23 mouse cellular contexts compared by ENCODE assay signal in the genomic region with DNA sequence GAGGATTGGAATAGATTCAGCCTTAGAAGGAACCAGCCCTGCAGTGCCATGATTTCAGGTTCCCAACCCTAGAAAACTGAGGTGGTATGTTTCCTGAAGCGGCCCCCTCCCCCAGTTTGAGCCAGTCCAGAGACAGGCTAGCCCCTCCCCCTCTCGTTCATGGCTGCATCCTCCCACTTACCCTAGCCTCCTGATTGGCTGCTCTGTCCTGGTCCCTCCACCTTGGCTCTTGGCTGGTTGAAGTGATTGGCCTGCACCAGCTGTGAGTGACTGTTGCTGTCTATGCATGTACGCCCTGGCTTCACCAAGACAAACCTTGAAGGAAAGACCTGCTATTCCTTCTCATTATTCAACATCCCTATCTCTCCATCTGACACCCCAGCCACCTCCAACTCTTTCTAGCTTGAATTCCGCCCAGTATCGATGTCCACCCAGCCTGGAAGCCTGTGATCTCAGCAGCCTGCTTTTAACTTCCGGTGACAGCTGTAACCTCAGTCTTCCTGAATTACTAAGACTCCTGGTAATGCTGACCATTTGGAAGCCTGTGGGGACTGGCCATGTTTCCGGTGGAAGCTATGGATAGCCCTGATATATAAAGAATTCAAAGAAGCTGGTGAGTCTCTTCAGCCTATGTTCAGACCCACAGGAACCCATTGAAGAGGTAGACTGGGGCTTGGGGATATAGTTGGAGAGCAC. TPM values are rescaled to one million over a fixed set of nuclear protein-coding genes. Genes with fewer than 3 reads are reported as not detected.
DNase-seq lines count a peak whose midpoint lies in the region; ATAC-seq and TF ChIP-seq lines count a peak whose summit lies in the region.
"Had no signal": no experiment of that assay in that cellular context is flagged by ENCODE, and none has a peak within 500 bp of the region (broad histone marks: within the 10 kb centered on the region; RNA-seq: fewer than 3 reads in every experiment).

No protein-coding gene starts in this region.

- H3K4me2 ChIP-seq in myocyte (ENCODE audit: low read depth): peak overlapping the region; percentile 24
- H3K4me2 ChIP-seq: forebrain, embryonic 13.5 days; hindbrain, embryonic 14.5 days; intestine, embryonic 15.5 days had no signal

- TF ChIP-seq POLR2A in myocyte (IDR thresholded peaks at IDR 0.05; ENCODE audit: insufficient read length, low read depth): no peak

- ATAC-seq in megakaryocyte, adult 5-6 weeks (ENCODE audit: poor library complexity, severe bottlenecking): no peak
- no peak for ATAC-seq in granulocyte monocyte progenitor cell, adult 5-6 weeks (replicated peaks; ENCODE audit: poor library complexity, severe bottlenecking)
- ATAC-seq: forebrain, embryonic 13.5 days; forebrain, postnatal 0 days; intestine, embryonic 15.5 days had no signal

- no peaks in the 10 kb centered on the region for H3K36me3 ChIP-seq in megakaryocyte, embryonic 14.5 days (replicated peaks; ENCODE audit: low read length)
- no peaks in the 10 kb centered on the region for H3K36me3 ChIP-seq in myocyte (ENCODE audit: control insufficient read depth, insufficient read depth)
- H3K36me3 ChIP-seq: G1E; heart, embryonic 10.5 days; hindbrain, embryonic 10.5 days; intestine, embryonic 15.5 days had no signal

- H3K9me3 ChIP-seq in megakaryocyte, embryonic 14.5 days: no peaks in the 10 kb centered on the region
- H3K9me3 ChIP-seq: forebrain, embryonic 13.5 days; G1E; heart, embryonic 10.5 days; hindbrain, embryonic 10.5 days; intestine, embryonic 15.5 days had no signal

- H3K27me3 ChIP-seq in megakaryocyte, embryonic 14.5 days (replicated peaks): peaks cover 29% of the 10 kb centered on the region
- peaks cover 25% of the 10 kb centered on the region for H3K27me3 ChIP-seq in myocyte (ENCODE audit: control insufficient read depth, insufficient read depth, insufficient read length)

- peaks cover 65% of the 10 kb centered on the region for H3K4me1 ChIP-seq in megakaryocyte, embryonic 14.5 days

- no peaks in the 10 kb centered on the region for H3K79me2 ChIP-seq in myocyte (ENCODE audit: control insufficient read depth, insufficient read depth)

- H3K4me3 ChIP-seq in megakaryocyte, embryonic 14.5 days (replicated peaks): peak overlapping the region; percentile 72
- no peak overlapping the region for H3K4me3 ChIP-seq in myocyte
- H3K4me3 ChIP-seq: forebrain, embryonic 13.5 days; heart, embryonic 10.5 days; hindbrain, embryonic 10.5 days; intestine, embryonic 15.5 days had no signal

- no peak overlapping the region for H3ac ChIP-seq in myocyte (ENCODE audit: control insufficient read depth, insufficient read length)

- peak; percentile 51 for DNase-seq in embryo, embryonic 10 days (ENCODE audit: low spot score)
- DNase-seq in embryo, embryonic 9.5 days (ENCODE audit: extremely low spot score): no peak
- peak; percentile 91 for DNase-seq in ZHBTc4 (ENCODE audit: low read depth, low spot score)
- no peak for DNase-seq in thymus, adult 18-20 months
- DNase-seq: adrenal gland, adult 8-10 months; cerebellum, adult 11 months; cerebellum, adult 8-10 months; cerebellum, postnatal 36 days; forebrain, postnatal 0 days; gastrocnemius, postnatal 36 days; heart, adult 18-20 months; kidney, adult 2 months had no signal

TF ChIP-seq in myocyte, 11 proteins besides CTCF, POLR2A, EP300 and RAD21:
- TF ChIP-seq CEBPB (IDR thresholded peaks at IDR 0.05; ENCODE audit: insufficient read depth, poor library complexity, severe bottlenecking): no peak
- no peak for TF ChIP-seq E2F4 (IDR thresholded peaks at IDR 0.05; ENCODE audit: insufficient read depth)
- TF ChIP-seq TCF3 (IDR thresholded peaks at IDR 0.05; ENCODE audit: insufficient read length, low read depth): no peak
- no peak for TF ChIP-seq POLR2AphosphoS2 (IDR thresholded peaks at IDR 0.05; ENCODE audit: insufficient read length, low read depth)
- no peak for TF ChIP-seq REST (IDR thresholded peaks at IDR 0.05; ENCODE audit: insufficient read depth, insufficient read length)
- no peak for TF ChIP-seq MAX (IDR thresholded peaks at IDR 0.05; ENCODE audit: low read depth)
- TF ChIP-seq USF1 (IDR thresholded peaks at IDR 0.05; ENCODE audit: low read depth): no peak

RNA-seq across cellular contexts. Expression of a gene that starts 10.8 kb away (rescaled TPM):
- 7.4 and 115 TPM in 2 replicates for polyA plus RNA-seq in megakaryocyte, embryonic 14.5 days (2012; ENCODE audit: insufficient read depth, low replicate concordance)
- total RNA-seq in megakaryocyte, adult 5-6 weeks (2015): 563 and 570 TPM in 2 replicates
- total RNA-seq in megakaryocyte, adult 5-6 weeks (2017): 790 and 821 TPM in 2 replicates
- 213 TPM for polyA plus RNA-seq in myocyte (2012; fragmentation: generic; extraction: Trizol)
- total RNA-seq in granulocyte monocyte progenitor cell, adult 5-6 weeks (2014; fragmentation: Nextera tagmentation): 878 and 904 TPM in 2 replicates
- 966 and 982 TPM in 2 replicates for total RNA-seq in granulocyte monocyte progenitor cell, adult 5-6 weeks (2017)

RNA-seq across cellular contexts. Expression of a gene that starts 39.2 kb away (rescaled TPM):
- 41.9 and 45.9 TPM in 2 replicates for polyA plus RNA-seq in megakaryocyte, embryonic 14.5 days (2012; ENCODE audit: insufficient read depth, low replicate concordance)
- 10.7 and 11.7 TPM in 2 replicates for total RNA-seq in megakaryocyte, adult 5-6 weeks (2015)
- total RNA-seq in megakaryocyte, adult 5-6 weeks (2017): 17.0 and 17.6 TPM in 2 replicates
- polyA plus RNA-seq in myocyte (2012; fragmentation: generic; extraction: Trizol): 9.5 TPM
- total RNA-seq in granulocyte monocyte progenitor cell, adult 5-6 weeks (2014; fragmentation: Nextera tagmentation): 11.2 and 12.9 TPM in 2 replicates
- 9.5 and 12.8 TPM in 2 replicates for total RNA-seq in granulocyte monocyte progenitor cell, adult 5-6 weeks (2017)

RNA-seq across cellular contexts. Expression of a gene that starts 53.5 kb away (rescaled TPM):
- 0.54 TPM in 1 of 2 replicates, not detected in the other for polyA plus RNA-seq in megakaryocyte, embryonic 14.5 days (2012; ENCODE audit: insufficient read depth, low replicate concordance)
- 3.7 and 3.9 TPM in 2 replicates for total RNA-seq in megakaryocyte, adult 5-6 weeks (2015)
- total RNA-seq in megakaryocyte, adult 5-6 weeks (2017): 12.6 and 17.0 TPM in 2 replicates
- polyA plus RNA-seq in myocyte (2012; fragmentation: generic; extraction: Trizol): 2.3 TPM
- total RNA-seq in granulocyte monocyte progenitor cell, adult 5-6 weeks (2014; fragmentation: Nextera tagmentation): 15.0 and 25.6 TPM in 2 replicates
- total RNA-seq in granulocyte monocyte progenitor cell, adult 5-6 weeks (2017): 24.2 and 26.4 TPM in 2 replicates
- total RNA-seq: gastrocnemius, adult 8-10 months had no signal

Comparison
In these comparisons a context has a peak if more than half of its experiments do, and no peak if none do; other contexts are left out.
1. DNase-seq: peak in embryo, embryonic 10 days (single experiment) and ZHBTc4 (single experiment); none in embryo, embryonic 9.5 days (single experiment) and thymus, adult 18-20 months (0 of 2).